Mouse (Mus musculus) heart, postnatal 10 days (tissue): ENCODE data around the gene Cops3. TPM values are rescaled to one million over a fixed set of nuclear protein-coding genes. Genes with fewer than 3 reads are reported as not detected.
A peak's percentile ranks its signal among the peaks of the same experiment; 100 is the strongest.

ENCODE experiments used
- DNase-seq, 2 experiments: peaks; one replicate each; pipeline ENCODE4 v3.0.0; 2021
- intact Hi-C: fragments of 180-260 bp; cut with DNase I; formaldehyde crosslinking; loops from one replicate; pipeline ENCODE4 v1.15.1; 2025
- total RNA-seq, 2 experiments: library from RNA; stranded (reverse); gene quantifications; 2 replicates each; pipeline ENCODE4 v1.2.3; 2021

The Cops3 gene
- total RNA-seq, 2 experiments from 2014 or later, result 71.3 to 71.9 TPM

GRCm38 (mm10) chr11:59813276-59813675, 26.4 kb downstream of the Cops3 start:
- no peak for DNase-seq
- intact Hi-C loops, result no loop called here

- intact Hi-C loops, result no loop called here
- peak; percentile 12 to 28 for DNase-seq
Measured at GRCm38 (mm10) chr11:59811211-59811610, 28.4 kb downstream of the Cops3 start.

- DNase-seq, result peak in 1 of 2 experiments; percentile 6
- intact Hi-C loops, result no loop called here
Measured at GRCm38 (mm10) chr11:59810480-59811158, 29.0 kb downstream of the Cops3 start.

- intact Hi-C loops, result loop anchor here (2.0 kb wide), 1 partner anchor 31 kb away; no protein-coding TSS in a partner anchor
Measured at GRCm38 (mm10) chr11:59809670-59810474, 29.8 kb downstream of the Cops3 start, which contains the start of gene Flcn. Flcn (minus strand) TSS chr11:59810016.

DNA sequence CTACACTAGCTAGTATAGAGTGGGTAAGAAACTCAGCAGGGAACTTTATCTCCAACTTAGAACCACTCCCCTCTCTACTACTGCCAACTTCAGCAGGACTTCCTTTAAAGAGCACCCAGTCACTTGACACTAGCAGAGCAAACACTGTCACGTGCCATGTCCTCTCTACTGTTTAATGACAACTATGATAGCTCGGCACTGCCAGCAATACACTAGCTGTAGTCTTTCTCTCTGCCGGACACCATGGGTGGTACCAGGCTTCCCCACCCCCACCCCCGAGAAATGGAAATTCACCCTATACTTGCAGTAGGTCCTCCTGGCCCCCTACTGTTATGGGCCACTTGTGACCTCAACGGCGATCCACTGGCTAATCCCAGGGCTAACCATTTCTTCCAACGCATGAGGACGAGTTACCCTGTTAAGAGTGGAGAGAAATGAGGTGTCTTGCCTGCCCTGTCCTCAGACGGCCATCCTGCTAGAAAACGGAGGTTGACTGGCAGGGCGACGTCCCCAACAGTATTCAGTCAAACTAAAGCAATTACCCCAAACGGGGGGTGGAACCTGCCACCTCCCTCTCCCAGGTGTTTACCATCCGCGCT, 30.5 kb downstream of the Cops3 start:
- intact Hi-C loops, result loop anchor here (2.0 kb wide), 1 partner anchor 30 kb away; no protein-coding TSS in a partner anchor
- DNase-seq, result peak; percentile 74

More at GRCm38 (mm10) chr11:59809670-59810474, 29.8 kb downstream of the Cops3 start, which contains the start of gene Flcn:
- DNase-seq, result peak; percentile 89 to 90

DNA sequence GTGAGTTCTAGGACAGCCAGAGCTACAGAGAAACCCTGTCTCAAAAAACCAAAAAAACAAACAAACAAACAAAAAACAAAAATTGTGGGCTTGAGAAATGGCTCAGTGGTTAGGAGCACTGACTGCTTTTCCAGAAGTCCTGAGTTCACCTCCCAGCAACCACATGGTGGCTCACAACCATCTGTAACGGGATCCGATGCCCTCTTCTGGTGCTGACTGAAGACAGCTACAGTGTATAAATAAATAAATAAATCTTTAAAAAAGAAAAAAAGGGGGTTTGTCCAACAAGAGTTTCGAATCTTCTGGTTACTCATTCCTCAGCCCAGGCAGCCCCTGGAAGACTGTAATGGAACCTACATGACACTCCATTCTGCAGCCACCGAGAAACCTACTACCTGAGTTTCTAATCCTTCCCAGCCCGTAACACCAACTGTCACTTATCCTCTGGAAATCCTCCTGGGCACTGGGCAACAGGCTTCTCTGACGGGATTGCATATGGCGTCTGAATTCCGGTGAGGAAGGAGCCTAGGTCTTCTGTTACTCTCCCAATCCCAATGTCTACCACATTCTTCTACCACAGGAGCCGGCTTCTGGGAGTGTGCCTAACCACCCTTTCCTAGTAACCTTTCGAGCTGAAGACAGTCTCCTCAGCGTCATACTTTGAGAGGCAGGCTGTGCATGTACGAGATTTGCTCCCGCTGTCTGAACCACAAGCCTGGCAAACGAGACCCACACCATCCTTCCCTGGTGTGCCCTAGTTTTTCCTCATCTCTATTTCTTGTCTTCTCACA, 31.3 kb downstream of the Cops3 start:
- intact Hi-C loops, result loop anchor here (2.0 kb wide), 1 partner anchor 30 kb away; no protein-coding TSS in a partner anchor
- no peak for DNase-seq

DNA sequence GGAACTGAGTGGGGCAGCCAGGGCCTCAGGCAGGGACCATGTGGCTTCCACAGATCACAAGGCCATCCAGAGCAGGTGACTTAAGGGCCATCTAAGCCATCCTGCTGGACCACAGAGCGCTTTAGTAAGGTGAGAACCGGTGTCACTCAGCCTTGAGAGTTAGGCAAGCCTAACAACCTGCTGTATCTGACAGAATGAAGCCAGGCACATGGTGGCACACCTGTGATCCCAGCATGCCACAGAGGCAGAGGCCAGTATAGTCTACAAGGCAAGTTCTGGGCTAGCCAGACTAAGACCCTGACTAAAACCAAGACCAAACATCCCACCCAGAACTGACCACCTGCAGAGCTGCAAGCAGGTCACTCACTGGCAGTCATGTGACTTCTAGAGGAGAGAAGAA, 34.0 kb downstream of the Cops3 start:
- no peak for DNase-seq
- intact Hi-C loops, result no loop called here

- intact Hi-C loops, result no loop called here
- DNase-seq, result no peak
Measured at GRCm38 (mm10) chr11:59805256-59805655, 34.4 kb downstream of the Cops3 start.

GRCm38 (mm10) chr11:59804409-59805110, 35.1 kb downstream of the Cops3 start:
- intact Hi-C loops, result no loop called here
- peak in 1 of 2 experiments; percentile 19 for DNase-seq

DNA sequence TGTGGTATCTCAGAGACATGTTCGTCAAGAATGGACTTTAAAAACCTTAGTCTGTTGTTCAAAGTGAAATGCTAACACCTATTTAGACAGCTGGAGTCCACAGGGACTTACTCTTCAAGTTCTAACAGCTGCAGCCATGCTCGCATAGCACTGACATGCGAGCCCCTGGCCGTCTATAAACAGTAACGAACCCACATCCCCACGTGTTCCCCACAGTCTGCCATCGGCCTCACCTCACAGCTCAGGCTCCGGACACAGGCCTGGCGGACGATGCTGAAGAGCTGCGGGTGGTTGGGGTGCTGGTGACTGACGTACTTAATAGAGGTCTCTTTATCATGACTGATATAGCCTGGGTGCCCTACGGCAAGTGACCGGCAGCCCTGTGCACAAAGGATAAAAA, 36.1 kb downstream of the Cops3 start:
- no peak for DNase-seq
- intact Hi-C loops, result no loop called here

GRCm38 (mm10) chr11:59801881-59802280, 37.8 kb downstream of the Cops3 start:
- intact Hi-C loops, result no loop called here
- no peak for DNase-seq

DNA sequence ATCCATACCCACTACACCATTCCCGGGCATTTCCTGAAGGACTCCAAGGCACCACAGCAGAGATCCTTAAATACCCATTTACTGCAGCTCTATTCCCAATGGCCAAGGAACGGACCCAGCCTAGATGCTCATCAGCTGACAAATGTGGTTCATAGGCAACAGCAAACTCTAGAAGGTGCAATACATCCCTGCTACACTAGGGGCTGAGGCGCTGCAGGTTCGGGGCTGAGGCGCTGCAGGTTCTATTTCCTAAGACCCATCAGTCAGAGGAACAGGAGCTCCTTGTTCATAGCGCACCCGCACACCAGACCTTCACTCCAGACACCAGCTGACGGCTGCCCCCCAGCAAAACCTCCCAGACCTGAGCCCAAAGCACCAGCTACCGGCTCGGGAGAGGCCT, 39.2 kb downstream of the Cops3 start:
- no peak for DNase-seq
- intact Hi-C loops, result no loop called here

DNA sequence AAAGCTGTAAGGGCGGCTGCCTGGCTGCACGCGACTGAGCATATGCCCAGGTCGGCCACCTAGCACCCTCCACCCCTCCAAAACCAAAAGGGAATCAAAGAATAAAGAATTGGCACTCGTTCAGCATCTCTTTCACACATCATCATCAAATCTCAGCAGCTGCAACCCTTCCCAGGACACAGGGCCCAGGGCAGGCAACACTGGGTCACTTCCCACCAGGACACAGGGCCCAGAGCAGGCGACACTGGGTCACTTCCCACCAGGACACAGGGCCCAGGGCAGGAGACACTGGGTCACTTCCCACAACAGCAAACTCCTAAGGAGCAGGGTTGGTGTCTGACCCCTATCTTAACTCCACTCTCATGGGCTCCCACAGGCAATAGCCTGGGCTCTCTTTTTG, 46.2 kb downstream of the Cops3 start:
- intact Hi-C loops, result no loop called here
- DNase-seq, result no peak

- no peak for DNase-seq
- intact Hi-C loops, result no loop called here
Measured at GRCm38 (mm10) chr11:59789311-59789710, 50.3 kb downstream of the Cops3 start.

- intact Hi-C loops, result no loop called here
- DNase-seq, result peak; percentile 67 to 74
Measured at GRCm38 (mm10) chr11:59787199-59787781, 52.3 kb downstream of the Cops3 start, which contains the start of gene Pld6. Pld6 (minus strand) TSS chr11:59787645.

DNA sequence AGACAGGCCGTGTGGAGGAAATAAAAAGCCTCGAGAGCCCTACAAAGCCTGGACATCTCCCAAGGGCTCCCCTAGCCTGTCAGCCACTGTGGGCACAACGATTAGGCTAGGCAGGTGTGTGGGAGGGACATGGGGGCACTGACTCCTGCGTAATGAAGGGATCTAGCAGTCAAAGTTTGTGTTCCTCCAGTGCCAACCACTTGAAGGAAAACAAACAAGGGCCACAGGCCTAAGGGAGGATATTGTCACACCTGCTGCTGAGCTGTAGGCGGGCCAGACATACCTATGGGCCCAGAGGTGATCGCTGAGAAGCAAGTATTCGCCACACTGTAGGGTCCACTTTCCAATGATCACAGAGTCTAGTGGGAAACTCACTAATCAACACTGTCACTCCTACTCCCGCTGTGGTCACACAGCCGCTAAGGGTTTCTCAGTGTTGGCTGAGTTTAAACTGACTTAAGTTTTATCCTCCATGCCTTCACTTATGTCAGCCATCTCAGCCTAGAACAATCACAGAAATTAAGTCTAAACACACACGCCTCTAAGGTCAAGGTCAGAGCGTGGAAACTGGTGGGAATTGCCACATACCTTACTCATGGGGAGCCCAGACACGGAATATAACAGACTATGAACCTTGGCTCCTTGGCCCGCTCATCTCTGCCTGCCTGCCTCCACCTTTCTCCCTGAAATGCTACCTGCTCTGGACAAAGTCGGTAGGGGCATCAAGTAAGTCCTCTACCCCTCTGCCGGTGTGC, 53.0 kb downstream of the Cops3 start:
- intact Hi-C loops, result no loop called here
- no peak for DNase-seq

- intact Hi-C loops, result no loop called here
- no peak for DNase-seq
Measured at GRCm38 (mm10) chr11:59783591-59783990, 56.0 kb downstream of the Cops3 start.

DNA sequence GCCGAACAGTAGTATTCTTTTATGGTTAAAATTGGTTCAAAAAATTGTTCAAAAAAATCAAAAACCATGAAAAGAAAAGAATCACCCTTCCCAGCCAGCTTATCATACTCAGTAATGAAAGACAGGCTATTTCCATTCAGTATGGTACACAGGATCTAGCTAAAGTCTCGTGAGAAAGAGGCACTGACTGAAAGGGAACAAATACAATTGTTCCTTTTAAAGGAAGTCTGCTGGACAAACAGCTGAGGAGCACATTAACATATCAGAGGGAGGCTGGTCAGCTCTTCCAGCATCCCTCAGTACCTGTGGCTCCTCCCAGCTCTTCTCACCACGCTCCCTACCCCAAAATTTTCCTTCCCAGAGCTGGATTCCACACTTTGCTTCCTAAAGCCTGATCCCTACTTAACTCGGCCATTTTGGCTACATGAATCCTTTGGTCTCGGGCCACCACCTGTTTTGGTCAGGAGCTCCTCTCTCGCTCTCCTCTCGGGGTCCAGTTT, 57.5 kb downstream of the Cops3 start:
- DNase-seq, result no peak
- intact Hi-C loops, result no loop called here

DNA sequence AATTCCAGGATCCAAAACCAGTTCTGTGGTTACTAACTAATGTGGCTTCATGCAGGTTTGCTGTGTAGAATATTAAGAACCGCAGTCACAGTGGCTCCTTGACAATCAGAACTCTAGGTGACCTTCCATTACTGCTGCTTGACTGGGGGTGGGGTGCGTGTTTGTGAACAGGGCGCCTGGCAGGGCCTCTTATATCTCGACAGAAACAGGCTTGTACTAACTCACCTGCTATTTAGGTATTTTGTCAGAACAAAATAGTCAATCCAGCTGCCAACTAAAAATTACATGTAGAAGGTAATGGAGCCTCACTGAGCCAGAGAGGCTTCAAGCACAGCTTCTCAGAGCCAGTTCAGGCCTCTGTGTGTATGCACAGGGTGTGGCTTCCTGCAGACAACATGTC, 59.4 kb downstream of the Cops3 start:
- intact Hi-C loops, result no loop called here
- peak; percentile 42 to 47 for DNase-seq
